Mouse (Mus musculus) forebrain, embryonic 11.5 days (tissue): ENCODE results near the gene Gabra2. TPM values are rescaled to one million over a fixed set of nuclear protein-coding genes. Genes with fewer than 3 reads are reported as not detected.

ENCODE experiments used
- ATAC-seq: fragments of 200-750 bp; cut with Nextera tagmentation; replicated peaks from 2 replicates; pipeline ENCODE4 v1.8.0; 2017; ENCODE audit warnings: moderate TSS enrichment; ENCODE audit not compliant: low FRiP score
- DNase-seq: peaks from one replicate; pipeline ENCODE4 v3.0.0-alpha.2; 2017; ENCODE audit warnings: low spot score
- H3K27ac ChIP-seq: fragments of 300-500 bp; sonication (generic); 2 replicates; pipeline ENCODE4 v1.5.1; 2014; ENCODE audit warnings: low read depth, low read length
- H3K27me3 ChIP-seq: fragments of 300-500 bp; sonication (generic); 2 replicates; pipeline ENCODE4 v1.6.1; 2014; ENCODE audit warnings: mild to moderate bottlenecking, low read length, mixed read lengths; ENCODE audit not compliant: control insufficient read depth, insufficient read depth
- H3K36me3 ChIP-seq: fragments of 300-500 bp; sonication (generic); 2 replicates; pipeline ENCODE4 v1.6.1; 2014; ENCODE audit warnings: mild to moderate bottlenecking, low read length, moderate library complexity, mixed read lengths; ENCODE audit not compliant: control insufficient read depth, insufficient read depth
- H3K4me1 ChIP-seq: fragments of 300-500 bp; sonication (generic); replicated peaks from 2 replicates; pipeline ENCODE4 v1.6.1; 2014; ENCODE audit warnings: low read length, mixed read lengths; ENCODE audit not compliant: control insufficient read depth, insufficient read depth
- H3K4me2 ChIP-seq: fragments of 300-500 bp; sonication (generic); 2 replicates; pipeline ENCODE4 v1.6.1; 2014; ENCODE audit warnings: low read depth, mild to moderate bottlenecking, low read length, moderate library complexity, mixed read lengths; ENCODE audit not compliant: severe bottlenecking
- H3K4me3 ChIP-seq: fragments of 300-500 bp; sonication (generic); 2 replicates; pipeline ENCODE4 v1.5.1; 2014; ENCODE audit warnings: low read depth, low read length
- H3K9ac ChIP-seq: fragments of 300-500 bp; sonication (generic); 2 replicates; pipeline ENCODE4 v1.6.1; 2014; ENCODE audit warnings: low read length
- H3K9me3 ChIP-seq: fragments of 300-500 bp; sonication (generic); 2 replicates; pipeline ENCODE4 v1.6.1; 2016; ENCODE audit warnings: low read length, mixed read lengths; ENCODE audit not compliant: control insufficient read depth
- WGBS: fragments of 180-500 bp; shearing (Covaris S2); extraction: QIAGEN DNeasy Blood & Tissue Kit; methylation state at CpG from one replicate; pipeline ENCODE4 v1.1.7; 2014; 5-methylcytosine and 5-hydroxymethylcytosine counted together
- polyA plus RNA-seq: library from polyadenylated mRNA; unstranded; fragments of >200 nt; fragmentation: Nextera tagmentation; extraction: Ambion mirVana; gene quantifications from 2 replicates; pipeline ENCODE4 v1.2.1, GENCODE M21; 2014

The Gabra2 gene
- polyA plus RNA-seq, 1 experiment from 2014 or later, result 4.9 TPM

GRCm38 (mm10) chr5:71091926-71092325, 3.7 kb downstream of the Gabra2 start:
- Histone ChIP-seq H3K9me3 (no peaks in the 10 kb centered on the region), H3K4me3 (no peak overlapping the region), H3K4me1 (no peaks in the 10 kb centered on the region), H3K4me2 (no peak overlapping the region), H3K27ac (no peak overlapping the region), H3K36me3 (no peaks in the 10 kb centered on the region), H3K27me3 (no peaks in the 10 kb centered on the region), H3K9ac (no peak overlapping the region)
- 90% methylated on average over 2 of the region's 2 CpGs for WGBS
- ATAC-seq (no peak), DNase-seq (no peak)

- WGBS, result 88% methylated on average over 5 of the region's 5 CpGs
- Histone ChIP-seq H3K4me1 (no peaks in the 10 kb centered on the region), H3K9ac (no peak overlapping the region), H3K9me3 (no peaks in the 10 kb centered on the region), H3K4me2 (no peak overlapping the region), H3K4me3 (no peak overlapping the region), H3K36me3 (no peaks in the 10 kb centered on the region), H3K27ac (no peak overlapping the region), H3K27me3 (no peaks in the 10 kb centered on the region)
- no peak for ATAC-seq
- no peak for DNase-seq
These were observed 16.8 kb downstream of the Gabra2 start for GRCm38 (mm10) chr5:71078861-71079260.

- ATAC-seq (no peak), DNase-seq (no peak)
- Histone ChIP-seq H3K4me2 (no peak overlapping the region), H3K4me1 (no peaks in the 10 kb centered on the region), H3K4me3 (no peak overlapping the region), H3K9me3 (no peaks in the 10 kb centered on the region), H3K27ac (no peak overlapping the region), H3K36me3 (no peaks in the 10 kb centered on the region), H3K27me3 (no peaks in the 10 kb centered on the region), H3K9ac (no peak overlapping the region)
- 72% methylated on average over 3 of the region's 3 CpGs for WGBS
These were observed 34.0 kb downstream of the Gabra2 start for GRCm38 (mm10) chr5:71061696-71062095.

GRCm38 (mm10) chr5:71058047-71058446, 37.6 kb downstream of the Gabra2 start:
- Histone ChIP-seq H3K4me2 (no peak overlapping the region), H3K36me3 (no peaks in the 10 kb centered on the region), H3K4me3 (no peak overlapping the region), H3K4me1 (no peaks in the 10 kb centered on the region), H3K27me3 (no peaks in the 10 kb centered on the region), H3K27ac (no peak overlapping the region), H3K9ac (no peak overlapping the region), H3K9me3 (no peaks in the 10 kb centered on the region)
- DNase-seq (peak; percentile 50), ATAC-seq (peak; percentile 51; the same call in 1 of the 2 replicates)
- 48% methylated on average over 7 of the region's 7 CpGs for WGBS

GRCm38 (mm10) chr5:71037352-71037751, 58.3 kb downstream of the Gabra2 start:
- Histone ChIP-seq H3K27ac (no peak overlapping the region), H3K36me3 (no peaks in the 10 kb centered on the region), H3K9me3 (no peaks in the 10 kb centered on the region), H3K4me2 (no peak overlapping the region), H3K4me3 (no peak overlapping the region), H3K27me3 (no peaks in the 10 kb centered on the region), H3K9ac (no peak overlapping the region), H3K4me1 (no peaks in the 10 kb centered on the region)
- DNase-seq (no peak), ATAC-seq (no peak)
- 81% methylated on average over 3 of the region's 3 CpGs for WGBS

GRCm38 (mm10) chr5:71025956-71026355, 69.7 kb downstream of the Gabra2 start:
- Histone ChIP-seq H3K9me3 (no peaks in the 10 kb centered on the region), H3K27me3 (no peaks in the 10 kb centered on the region), H3K36me3 (no peaks in the 10 kb centered on the region), H3K27ac (no peak overlapping the region), H3K9ac (no peak overlapping the region), H3K4me1 (no peaks in the 10 kb centered on the region), H3K4me3 (no peak overlapping the region), H3K4me2 (no peak overlapping the region)
- DNase-seq, result no peak
- whole genome bisulfite sequencing, result 83% methylated on average over 4 of the region's 4 CpGs
- ATAC-seq, result no peak

GRCm38 (mm10) chr5:71011751-71012150, 83.9 kb downstream of the Gabra2 start:
- H3K36me3 ChIP-seq, result no peaks in the 10 kb centered on the region
- DNase-seq (no peak), ATAC-seq (peak; percentile 24; the same call in 1 of the 2 replicates)
- no peak overlapping the region for H3K4me2 ChIP-seq
- H3K4me3 ChIP-seq, result no peak overlapping the region
- no peak overlapping the region for H3K27ac ChIP-seq
- H3K9ac ChIP-seq, result no peak overlapping the region
- H3K4me1 ChIP-seq, result no peaks in the 10 kb centered on the region
- no peaks in the 10 kb centered on the region for H3K27me3 ChIP-seq
- WGBS, result 74% methylated on average over 2 of the region's 2 CpGs
- no peaks in the 10 kb centered on the region for H3K9me3 ChIP-seq

GRCm38 (mm10) chr5:71011271-71011670, 84.4 kb downstream of the Gabra2 start:
- DNase-seq (no peak), ATAC-seq (peak; percentile 22; the same call in 1 of the 2 replicates)
- Histone ChIP-seq H3K4me3 (no peak overlapping the region), H3K9me3 (no peaks in the 10 kb centered on the region), H3K4me1 (no peaks in the 10 kb centered on the region), H3K4me2 (no peak overlapping the region), H3K27ac (no peak overlapping the region), H3K9ac (no peak overlapping the region), H3K27me3 (no peaks in the 10 kb centered on the region), H3K36me3 (no peaks in the 10 kb centered on the region)
- WGBS, result 53% methylated on average over 2 of the region's 2 CpGs

- no peak overlapping the region for H3K4me2 ChIP-seq
- no peak overlapping the region for H3K4me3 ChIP-seq
- no peak overlapping the region for H3K27ac ChIP-seq
- H3K4me1 ChIP-seq, result no peaks in the 10 kb centered on the region
- H3K36me3 ChIP-seq, result no peaks in the 10 kb centered on the region
- no peak overlapping the region for H3K9ac ChIP-seq
- ATAC-seq (no peak), DNase-seq (no peak)
- no peaks in the 10 kb centered on the region for H3K27me3 ChIP-seq
- 72% methylated on average over 3 of the region's 3 CpGs for WGBS
- no peaks in the 10 kb centered on the region for H3K9me3 ChIP-seq
These were observed 84.9 kb downstream of the Gabra2 start for GRCm38 (mm10) chr5:71010797-71011196.
